Comparison of ENCODE assay signal across 24 mouse cellular contexts in genomic region chr6:48609512-48609911, GRCm38 (mm10). TPM values are rescaled to one million over a fixed set of nuclear protein-coding genes. Genes with fewer than 3 reads are reported as not detected.
DNase-seq lines count a peak whose midpoint lies in the region; ATAC-seq lines count a peak whose summit lies in the region.
"Had no signal": no experiment of that assay in that cellular context is flagged by ENCODE, and none has a peak within 500 bp of the region (broad histone marks: within the 10 kb centered on the region; RNA-seq: fewer than 3 reads in every experiment).

No protein-coding gene starts in this region.

- DNase-seq in heart, adult 9 months (ENCODE audit: low spot score in 2 of 2), result no peak
- DNase-seq in cerebellum, adult 9-10 months, result peak; percentile 54
- peak; percentile 11 for DNase-seq in liver
- DNase-seq: adrenal gland, adult 8-10 months; gastrocnemius, postnatal 25 days; heart, postnatal 36 days; kidney, adult 18-20 months; left cerebral cortex, postnatal 4 days; right cerebral cortex, adult 18-20 months had no signal

- ATAC-seq in heart, embryonic 13.5 days (ENCODE audit: extremely low read depth, insufficient number of reproducible peaks, low FRiP score, low TSS enrichment), result no peak
- peak; percentile 75 for ATAC-seq in megakaryocyte-erythroid progenitor cell, adult 5-6 weeks (replicated peaks; ENCODE audit: low FRiP score, low TSS enrichment, poor library complexity, severe bottlenecking)
- no peak for ATAC-seq in activated CD4-positive, CD25-positive, alpha-beta regulatory T cell, adult 4 months
- ATAC-seq in frontal cortex, adult (ENCODE audit: low TSS enrichment), result no peak
- ATAC-seq: hindbrain, postnatal 0 days; lung, postnatal 0 days had no signal

- H3K9ac ChIP-seq in heart, embryonic 13.5 days, result peak overlapping the region; percentile 50
- H3K9ac ChIP-seq: embryonic facial prominence, embryonic 15.5 days had no signal

- H3K4me2 ChIP-seq in heart, embryonic 13.5 days, result no peak overlapping the region
- H3K4me2 ChIP-seq: embryonic facial prominence, embryonic 15.5 days had no signal

- no peaks in the 10 kb centered on the region for H3K27me3 ChIP-seq in heart, embryonic 13.5 days (replicated peaks)
- H3K27me3 ChIP-seq: embryonic facial prominence, embryonic 15.5 days; megakaryocyte, embryonic 14.5 days had no signal

- no peak overlapping the region for H3K4me3 ChIP-seq in heart, embryonic 13.5 days
- H3K4me3 ChIP-seq: embryonic facial prominence, embryonic 15.5 days; megakaryocyte, embryonic 14.5 days had no signal

- 35% methylated on average over 7 of the region's 7 CpGs for WGBS in heart, embryonic 13.5 days

- H3K9me3 ChIP-seq in heart, embryonic 13.5 days, result no peaks in the 10 kb centered on the region
- H3K9me3 ChIP-seq: embryonic facial prominence, embryonic 15.5 days; megakaryocyte, embryonic 14.5 days had no signal

- H3K36me3 ChIP-seq in heart, embryonic 13.5 days, result peaks cover 23% of the 10 kb centered on the region

- H3K4me1 ChIP-seq in heart, embryonic 13.5 days, result peaks cover 10% of the 10 kb centered on the region
- H3K4me1 ChIP-seq: embryonic facial prominence, embryonic 15.5 days had no signal

- H3K27ac ChIP-seq in heart, embryonic 13.5 days (replicated peaks), result no peak overlapping the region
- H3K27ac ChIP-seq: embryonic facial prominence, embryonic 15.5 days; hindbrain, postnatal 0 days; stomach, postnatal 0 days had no signal

RNA-seq across cellular contexts. Expression of gene Zfp775, which starts 7.6 kb away (rescaled TPM):
- 4.8 and 5.5 TPM in 2 replicates for polyA plus RNA-seq in heart, embryonic 13.5 days (2015; fragmentation: Nextera tagmentation; extraction: Ambion mirVana)
- 1.7 and 1.9 TPM in 2 replicates for total RNA-seq in megakaryocyte-erythroid progenitor cell, adult 5-6 weeks (2014; fragmentation: Nextera tagmentation)
- 2.0 and 3.0 TPM in 2 replicates for total RNA-seq in megakaryocyte-erythroid progenitor cell, adult 5-6 weeks (2017)
- 1 to 10 TPM; 4.8 to 6.1 TPM for polyA plus RNA-seq in activated CD4-positive, CD25-positive, alpha-beta regulatory T cell, adult 4 months (2017; shearing (Covaris generic))
- total RNA-seq: MEL had no signal

RNA-seq across cellular contexts. Expression of gene Gm44965, which starts 15.8 kb away (rescaled TPM):
- not detected in 2 replicates for polyA plus RNA-seq in heart, embryonic 13.5 days (2015; fragmentation: Nextera tagmentation; extraction: Ambion mirVana)
- total RNA-seq in megakaryocyte-erythroid progenitor cell, adult 5-6 weeks (2014; fragmentation: Nextera tagmentation), result not detected in 2 replicates
- total RNA-seq in megakaryocyte-erythroid progenitor cell, adult 5-6 weeks (2017), result not detected in 2 replicates
- not detected for polyA plus RNA-seq in activated CD4-positive, CD25-positive, alpha-beta regulatory T cell, adult 4 months (2017; shearing (Covaris generic))
- total RNA-seq: hindbrain, postnatal 0 days; layer of hippocampus, postnatal 25 days; left cerebral cortex, postnatal 4 days; MEL had no signal
- polyA plus RNA-seq: embryonic facial prominence, embryonic 15.5 days; large intestine, adult 2 months; lung, postnatal 0 days; spleen, adult 2 months; stomach, postnatal 0 days; urinary bladder, adult 2 months had no signal

RNA-seq across cellular contexts. Expression of gene Repin1, which starts 15.8 kb away (rescaled TPM):
- polyA plus RNA-seq in heart, embryonic 13.5 days (2015; fragmentation: Nextera tagmentation; extraction: Ambion mirVana), result 22.5 and 24.6 TPM in 2 replicates
- total RNA-seq in megakaryocyte-erythroid progenitor cell, adult 5-6 weeks (2014; fragmentation: Nextera tagmentation), result 9.7 and 17.1 TPM in 2 replicates
- total RNA-seq in megakaryocyte-erythroid progenitor cell, adult 5-6 weeks (2017), result 9.8 and 14.7 TPM in 2 replicates
- 1 to 10 TPM; 2.1 to 3.3 TPM for polyA plus RNA-seq in activated CD4-positive, CD25-positive, alpha-beta regulatory T cell, adult 4 months (2017; shearing (Covaris generic))
- total RNA-seq: MEL had no signal

RNA-seq across cellular contexts. Expression of gene AI854703, which starts 17.1 kb away (rescaled TPM):
- polyA plus RNA-seq in heart, embryonic 13.5 days (2015; fragmentation: Nextera tagmentation; extraction: Ambion mirVana), result 1.2 TPM in 2 replicates
- 1.9 and 4.2 TPM in 2 replicates for total RNA-seq in megakaryocyte-erythroid progenitor cell, adult 5-6 weeks (2014; fragmentation: Nextera tagmentation)
- total RNA-seq in megakaryocyte-erythroid progenitor cell, adult 5-6 weeks (2017), result 1.4 and 3.0 TPM in 2 replicates
- 1 to 10 TPM; 1.2 to 1.7 TPM for polyA plus RNA-seq in activated CD4-positive, CD25-positive, alpha-beta regulatory T cell, adult 4 months (2017; shearing (Covaris generic))
- total RNA-seq: MEL had no signal

RNA-seq across cellular contexts. Expression of gene Gm45021, which starts 20.1 kb away (rescaled TPM):
- polyA plus RNA-seq in heart, embryonic 13.5 days (2015; fragmentation: Nextera tagmentation; extraction: Ambion mirVana), result 0.86 TPM in 1 of 2 replicates, not detected in the other
- not detected in 2 replicates for total RNA-seq in megakaryocyte-erythroid progenitor cell, adult 5-6 weeks (2014; fragmentation: Nextera tagmentation)
- not detected in 2 replicates for total RNA-seq in megakaryocyte-erythroid progenitor cell, adult 5-6 weeks (2017)
- not detected for polyA plus RNA-seq in activated CD4-positive, CD25-positive, alpha-beta regulatory T cell, adult 4 months (2017; shearing (Covaris generic))
- total RNA-seq: adrenal gland, adult 8-10 months; gastrocnemius, postnatal 25 days; heart, postnatal 36 days; hindbrain, postnatal 0 days; layer of hippocampus, postnatal 25 days; left cerebral cortex, postnatal 4 days; MEL had no signal
- polyA plus RNA-seq: embryonic facial prominence, embryonic 15.5 days; forebrain, embryonic 11.5 days; hindbrain, postnatal 0 days; large intestine, adult 2 months; lung, postnatal 0 days; spleen, adult 2 months; stomach, postnatal 0 days had no signal

Comparison
In these comparisons a context has a peak if more than half of its experiments do, and no peak if none do; other contexts are left out.
1. DNase-seq: peak in cerebellum, adult 9-10 months (single experiment) and liver (single experiment); none in heart, adult 9 months (0 of 2).